Mouse (Mus musculus) spleen, adult 2 months (tissue): ENCODE results near the gene Tor1b. TPM values are rescaled to one million over a fixed set of nuclear protein-coding genes. Genes with fewer than 3 reads are reported as not detected.
"Not testable (repeated sequence)": the region's sequence is repeated elsewhere in the genome, so short reads cannot be mapped to it uniquely, and the experiment has no call there.

Experiments
- DNase-seq, 2 experiments: peaks; one replicate each; pipeline versions ENCODE4 v3.0.0 to v3.0.0-alpha.2; 2012 to 2021; ENCODE audit warnings: low spot score in 2 of 2, low read depth in 1 of 2
- H3K27ac ChIP-seq: fragments of 200-500 bp; 2 replicates; pipeline ENCODE4 v1.5.1; 2012; ENCODE audit warnings: low read length, inconsistent platforms; ENCODE audit not compliant: insufficient read depth
- H3K27me3 ChIP-seq: fragments of 200-500 bp; 2 replicates; pipeline ENCODE4 v1.6.1; 2012; ENCODE audit warnings: mild to moderate bottlenecking, moderate library complexity, low read length, inconsistent platforms; ENCODE audit not compliant: control insufficient read depth, insufficient read depth
- H3K36me3 ChIP-seq: fragments of 200-500 bp; 2 replicates; pipeline ENCODE4 v1.6.1; 2012; ENCODE audit warnings: mild to moderate bottlenecking, low read length, inconsistent platforms; ENCODE audit not compliant: control insufficient read depth, insufficient read depth
- H3K4me1 ChIP-seq: fragments of 200-500 bp; 2 replicates; pipeline ENCODE4 v1.6.1; 2011; ENCODE audit warnings: inconsistent platforms; ENCODE audit not compliant: control insufficient read depth, insufficient read depth, insufficient read length
- H3K4me3 ChIP-seq: fragments of 200-500 bp; 2 replicates; pipeline ENCODE4 v1.5.1; 2011; ENCODE audit warnings: mild to moderate bottlenecking, inconsistent platforms; ENCODE audit not compliant: insufficient read depth, insufficient read length; ENCODE audit errors: extremely low read depth
- CTCF ChIP-seq: fragments of 200-500 bp; IDR thresholded peaks from 2 replicates; pipeline ENCODE4 v1.5.1; 2011; ENCODE audit warnings: mild to moderate bottlenecking, inconsistent platforms; ENCODE audit not compliant: insufficient read depth, insufficient read length, insufficient replicate concordance; ENCODE audit errors: extremely low read depth
- POLR2A ChIP-seq: fragments of 200-500 bp; IDR thresholded peaks from 2 replicates; pipeline ENCODE4 v1.6.1; 2011; ENCODE audit warnings: low read depth, low read length, inconsistent platforms
- WGBS: fragments of 180-500 bp; shearing (Covaris S2); methylation state at CpG from one replicate; pipeline ENCODE4 v1.1.7; 2018; 5-methylcytosine and 5-hydroxymethylcytosine counted together
- polyA plus RNA-seq: library from polyadenylated mRNA; depleted of rRNA; stranded (reverse); fragments of >200 nt; gene quantifications from 2 replicates; pipeline ENCODE4 v1.2.3, GENCODE M21; 2012

Gene Tor1b
- polyA plus RNA-seq, 1 experiment, result 18.9 TPM

- no peak for DNase-seq
- TF ChIP-seq CTCF (no peak), POLR2A (no peak)
- Histone ChIP-seq H3K27ac (no peak overlapping the region), H3K27me3 (no peaks in the 10 kb centered on the region), H3K4me1 (no peaks in the 10 kb centered on the region), H3K4me3 (no peak overlapping the region), H3K36me3 (no peaks in the 10 kb centered on the region)
- WGBS, result 74% methylated on average over 4 of the region's 4 CpGs
Measured at GRCm38 (mm10) chr2:30938574-30938991, 14.2 kb upstream of the Tor1b start.

GRCm38 (mm10) chr2:30941586-30941985 is 11.2 kb upstream of the Tor1b start:
- Histone ChIP-seq H3K36me3 (no peaks in the 10 kb centered on the region), H3K27me3 (no peaks in the 10 kb centered on the region), H3K4me3 (no peak overlapping the region), H3K4me1 (no peaks in the 10 kb centered on the region), H3K27ac (no peak overlapping the region)
- TF ChIP-seq CTCF (no peak), POLR2A (no peak)
- DNase-seq, result no peak
- 72% methylated on average over 5 of the region's 5 CpGs for WGBS

- H3K36me3 ChIP-seq, DNase-seq, H3K4me3 ChIP-seq, H3K27me3 ChIP-seq, H3K27ac ChIP-seq, H3K4me1 ChIP-seq: not testable (repeated sequence)
- 14% methylated on average over 7 of the region's 7 CpGs for WGBS
Measured at GRCm38 (mm10) chr2:30942116-30942515, 10.6 kb upstream of the Tor1b start.

GRCm38 (mm10) chr2:30942603-30943011 is 10.2 kb upstream of the Tor1b start:
- peak overlapping the region; percentile 72 for H3K27ac ChIP-seq

GRCm38 (mm10) chr2:30952457-30952823 is 319 bp upstream of the Tor1b start:
- H3K36me3 ChIP-seq, result peaks cover 9% of the 10 kb centered on the region
- WGBS, result 41% methylated on average over 5 of the region's 5 CpGs
- H3K4me1 ChIP-seq, result peaks cover 8% of the 10 kb centered on the region; the same call in 1 of the 2 replicates
- peak overlapping the region; percentile 26; the same call in 1 of the 2 replicates for H3K4me3 ChIP-seq
- H3K27me3 ChIP-seq, result no peaks in the 10 kb centered on the region
- no peak for DNase-seq
- no peak overlapping the region for H3K27ac ChIP-seq
- TF ChIP-seq CTCF (no peak), POLR2A (no peak)

More at GRCm38 (mm10) chr2:30942603-30943011, 10.2 kb upstream of the Tor1b start:
- Histone ChIP-seq H3K4me1 (no peaks in the 10 kb centered on the region), H3K36me3 (no peaks in the 10 kb centered on the region), H3K4me3 (peak overlapping the region; percentile 94), H3K27me3 (no peaks in the 10 kb centered on the region)
- DNase-seq, result peak; percentile 62 to 72
- TF ChIP-seq CTCF (peak; percentile 94), POLR2A (no peak)
- WGBS, result 1% methylated on average over 16 of the region's 16 CpGs

- H3K4me1 ChIP-seq, result peaks cover 8% of the 10 kb centered on the region; the same call in 1 of the 2 replicates
- no peaks in the 10 kb centered on the region for H3K27me3 ChIP-seq
- peak in 1 of 2 experiments; percentile 26 for DNase-seq
- TF ChIP-seq CTCF, result no peak
- no peak for TF ChIP-seq POLR2A
- no peak overlapping the region for H3K27ac ChIP-seq
- 38% methylated on average over 6 of the region's 6 CpGs for WGBS
- H3K36me3 ChIP-seq, result peaks cover 24% of the 10 kb centered on the region
- H3K4me3 ChIP-seq, result no peak overlapping the region
Measured at GRCm38 (mm10) chr2:30954797-30955196, 2.0 kb downstream of the Tor1b start.

- peaks cover 8% of the 10 kb centered on the region; the same call in 1 of the 2 replicates for H3K4me1 ChIP-seq
- no peak for DNase-seq
- H3K4me3 ChIP-seq, result no peak overlapping the region
- WGBS, result 85% methylated on average over 4 of the region's 4 CpGs
- peaks cover 38% of the 10 kb centered on the region for H3K36me3 ChIP-seq
- H3K27ac ChIP-seq, result no peak overlapping the region
- TF ChIP-seq CTCF (no peak), POLR2A (no peak)
- no peaks in the 10 kb centered on the region for H3K27me3 ChIP-seq
Measured at GRCm38 (mm10) chr2:30957511-30957910, 4.8 kb downstream of the Tor1b start.
